Mouse (Mus musculus): ENCODE results near the gene Gm49378. TPM values are rescaled to one million over a fixed set of nuclear protein-coding genes. Genes with fewer than 3 reads are reported as not detected.

Gm49378 gene
- total RNA-seq, 4 experiments from 2014 or later = 1.6 to 3.3 (median 2.6) TPM

DNA sequence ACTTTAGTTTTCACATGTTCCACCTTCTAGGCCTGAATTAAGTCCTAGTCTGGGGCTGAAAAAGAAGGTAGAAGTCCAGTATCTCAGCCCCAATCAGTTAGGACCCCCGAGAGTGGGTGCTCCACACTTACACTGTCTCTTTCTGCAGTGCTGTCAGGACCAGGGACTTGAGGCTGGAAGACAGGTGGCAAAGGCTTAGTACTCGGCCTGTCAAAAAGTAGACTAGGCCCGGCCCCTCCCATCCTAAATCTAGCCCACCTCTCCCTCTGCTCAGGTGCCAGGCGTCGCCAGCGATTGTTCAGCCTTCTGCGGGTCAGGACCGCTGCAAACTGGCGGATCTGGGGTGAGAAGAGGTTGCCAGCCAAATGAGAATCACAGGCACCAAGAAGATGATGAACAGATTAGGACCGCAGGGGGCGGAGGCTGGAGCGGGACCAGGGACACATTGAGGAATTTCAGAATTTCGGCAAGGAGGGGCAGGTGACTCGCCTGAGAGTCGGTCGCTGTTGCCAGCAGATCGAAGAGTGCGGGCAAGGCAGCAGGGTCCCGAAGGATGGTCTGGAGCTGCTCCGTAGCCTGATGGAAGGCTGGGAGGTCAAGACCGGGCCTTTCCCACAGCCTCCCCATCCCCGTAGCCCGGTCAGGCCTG lies 2.7 kb downstream of the Gm49378 start:
- DNase-seq (ENCODE audit: low spot score) = no peak

DNA sequence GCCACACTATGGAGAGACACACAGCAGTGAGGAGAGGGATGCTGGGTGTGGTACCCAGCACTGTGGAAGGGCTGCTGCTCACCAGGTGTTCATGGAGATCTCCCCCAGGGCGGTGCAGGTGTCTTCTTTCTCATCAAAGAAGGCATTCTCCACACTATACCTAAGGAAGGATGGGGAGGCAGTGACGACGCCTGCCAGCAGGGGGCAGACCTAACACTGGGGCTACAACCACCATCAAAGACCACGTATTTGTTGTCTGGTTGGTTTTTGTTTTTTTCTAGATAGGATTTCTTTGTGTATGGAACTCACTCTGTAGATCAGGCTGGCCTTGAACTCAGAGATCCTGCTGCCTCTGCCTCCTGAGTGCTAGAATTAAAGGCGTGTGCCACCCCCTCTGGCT lies 8.4 kb downstream of the Gm49378 start:
- DNase-seq (ENCODE audit: low spot score) = peak; percentile 45

DNA sequence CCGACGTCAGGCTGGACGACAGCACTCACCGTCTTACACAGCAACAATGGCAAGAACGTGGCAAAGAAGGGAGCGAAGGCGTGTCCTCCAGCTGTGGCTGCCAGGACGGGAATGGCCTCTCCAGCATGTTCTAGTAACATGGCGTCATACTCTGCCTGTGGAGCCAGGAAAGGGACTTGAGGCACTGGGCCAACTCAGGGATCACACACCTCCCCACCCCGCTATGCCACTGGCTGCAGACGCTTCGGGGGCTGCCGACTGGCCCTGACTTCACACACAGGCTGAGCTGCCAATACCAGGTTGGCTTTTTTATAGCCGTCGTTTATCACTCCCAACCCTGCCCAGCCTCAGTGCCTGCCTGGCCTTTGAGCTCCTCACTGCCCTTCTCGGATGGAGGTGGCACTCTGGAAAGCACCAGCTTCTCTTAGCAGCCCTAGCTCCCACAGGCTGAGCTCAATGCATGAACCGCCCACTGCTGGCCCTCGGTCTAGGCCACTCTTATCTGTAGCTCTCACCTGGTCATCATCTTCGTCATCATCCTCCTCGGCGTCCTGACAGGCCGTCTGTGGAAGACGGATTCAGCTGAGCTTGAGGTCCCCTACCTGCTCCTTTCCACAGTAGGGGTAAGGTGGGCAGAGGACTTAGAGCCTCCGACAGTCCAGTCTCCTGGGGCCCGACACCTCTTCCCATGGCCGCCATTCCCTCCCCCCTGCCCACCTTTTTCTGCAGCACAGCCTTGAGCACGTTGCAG lies 9.4 kb downstream of the Gm49378 start:
- DNase-seq (ENCODE audit: low spot score) = no peak

DNA sequence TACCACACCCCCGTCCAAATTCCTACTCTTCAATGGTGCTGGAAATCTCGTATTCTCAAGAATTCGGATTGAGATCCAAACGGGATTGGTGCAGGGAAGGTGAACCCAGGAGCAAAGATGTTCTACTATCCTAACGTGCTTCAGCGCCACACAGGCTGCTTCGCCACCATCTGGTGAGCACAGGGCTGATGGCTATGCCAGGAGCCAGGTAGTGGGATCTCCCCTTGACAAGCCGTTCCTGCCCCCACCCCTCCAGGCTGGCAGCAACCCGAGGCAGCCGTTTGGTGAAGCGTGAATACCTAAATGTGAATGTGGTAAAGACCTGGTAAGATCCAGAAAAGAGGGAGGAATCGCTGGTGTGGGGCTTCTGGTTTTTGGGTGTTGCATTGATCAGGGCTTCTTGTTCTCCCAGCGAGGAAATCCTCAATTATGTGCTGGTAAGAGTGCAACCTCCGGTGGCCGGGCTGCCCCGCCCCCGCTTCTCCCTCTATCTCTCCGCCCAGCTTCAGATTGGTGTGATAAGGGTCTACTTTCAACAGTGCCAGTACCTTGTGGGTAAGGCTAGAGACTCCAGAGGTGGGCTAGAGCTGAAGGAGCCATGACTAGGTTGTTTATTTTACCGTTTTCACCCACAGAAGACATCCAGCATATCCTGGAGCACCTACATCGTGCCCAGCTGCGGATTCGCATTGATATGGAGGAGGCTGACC lies 19.1 kb downstream of the Gm49378 start:
- no peak for DNase-seq (ENCODE audit: low spot score)

DNA sequence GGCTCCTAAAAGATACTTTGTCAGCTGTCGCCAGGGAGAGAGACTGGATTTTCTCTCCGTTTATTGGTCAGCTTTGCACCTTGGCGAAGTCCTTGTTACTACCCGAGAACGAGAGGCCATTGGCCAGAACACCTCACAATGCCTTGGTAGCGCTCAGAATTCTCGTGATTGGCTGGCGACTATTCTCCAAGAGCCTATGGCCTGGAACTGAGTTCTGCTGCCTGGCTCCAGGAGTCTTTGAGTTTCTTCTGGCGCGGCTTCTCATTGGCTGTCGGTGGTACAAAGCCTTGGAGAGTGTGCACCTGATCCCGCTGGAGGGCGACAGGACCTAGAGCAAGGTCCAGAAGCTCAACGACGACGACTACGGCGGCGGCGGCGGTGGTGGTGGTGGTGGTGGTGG lies 19.9 kb downstream of the Gm49378 start, which contains the start of gene Rec8:
Gene Rec8, plus strand, starts transcription at position 216 of the 400 bp plus-strand sequence.
- no peak for DNase-seq (ENCODE audit: low spot score)

DNA sequence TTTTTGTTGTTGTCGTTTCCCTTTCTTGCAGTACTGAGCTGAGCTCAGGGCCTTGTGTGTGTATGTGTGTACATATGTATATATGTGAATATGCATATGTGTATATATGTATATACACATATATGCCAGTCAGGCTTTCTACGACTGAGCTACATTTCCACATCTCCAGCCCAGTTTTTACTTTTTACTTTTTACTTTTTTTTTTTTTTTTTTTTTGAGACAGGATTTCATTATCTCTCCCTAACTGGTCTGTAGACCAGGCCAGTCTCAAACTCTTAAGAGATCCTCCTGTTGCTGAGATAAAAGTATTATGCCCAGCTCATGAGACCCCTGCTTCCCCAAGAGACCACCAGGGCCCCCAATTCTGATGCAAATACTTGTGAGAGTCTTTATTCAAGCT lies 20.9 kb downstream of the Gm49378 start:
- DNase-seq (ENCODE audit: low spot score) = no peak

DNA sequence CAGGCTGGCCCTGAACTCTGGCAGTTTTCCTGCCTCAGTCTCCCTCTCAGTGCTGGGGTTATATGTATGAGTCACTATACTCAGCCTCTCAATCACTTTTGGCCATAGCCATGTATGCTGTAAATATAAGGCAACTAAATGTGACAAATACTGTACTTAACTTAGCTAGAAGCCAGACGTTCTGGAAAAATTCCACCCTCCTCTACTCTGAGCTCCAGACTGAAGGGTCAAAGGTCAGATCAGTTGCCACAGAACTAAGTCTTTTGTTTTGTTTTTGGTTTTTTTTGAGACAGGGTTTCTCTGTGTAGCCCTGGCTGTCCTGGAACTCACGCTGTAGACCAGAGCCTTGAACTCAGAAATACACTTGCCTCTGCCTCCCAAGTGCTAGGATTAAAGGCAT lies 21.8 kb downstream of the Gm49378 start:
- DNase-seq (ENCODE audit: low spot score) = no peak

DNA sequence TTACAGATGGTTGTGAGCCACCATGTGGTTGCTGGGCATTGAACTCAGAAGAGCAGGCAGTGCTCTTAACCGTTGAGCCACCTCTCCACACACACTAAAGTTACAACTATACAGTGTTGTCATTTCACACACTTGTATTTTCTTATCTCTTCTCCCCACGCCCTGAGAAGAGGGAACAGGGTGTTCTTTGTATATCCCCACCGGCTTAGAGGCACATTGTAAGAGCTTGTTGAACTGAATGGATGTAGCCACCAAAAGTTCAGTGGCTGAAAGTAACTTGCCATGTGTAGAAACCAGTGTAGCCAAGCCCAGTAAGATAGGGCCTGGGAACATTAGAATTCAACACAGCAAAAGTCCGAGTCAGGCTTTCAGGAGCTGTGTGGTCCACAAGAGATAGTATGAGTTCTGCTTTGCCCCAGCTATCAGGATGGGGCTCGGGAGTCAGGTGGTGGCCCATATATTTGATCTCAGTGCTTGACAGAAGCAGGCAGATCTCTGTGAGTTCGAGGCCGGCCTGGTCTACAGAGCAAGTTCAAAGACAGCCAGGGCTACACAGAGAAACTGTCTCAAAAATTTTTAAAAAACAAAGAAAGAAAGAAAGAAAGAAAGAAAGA lies 23.0 kb downstream of the Gm49378 start:
- no peak for DNase-seq (ENCODE audit: low spot score)

DNA sequence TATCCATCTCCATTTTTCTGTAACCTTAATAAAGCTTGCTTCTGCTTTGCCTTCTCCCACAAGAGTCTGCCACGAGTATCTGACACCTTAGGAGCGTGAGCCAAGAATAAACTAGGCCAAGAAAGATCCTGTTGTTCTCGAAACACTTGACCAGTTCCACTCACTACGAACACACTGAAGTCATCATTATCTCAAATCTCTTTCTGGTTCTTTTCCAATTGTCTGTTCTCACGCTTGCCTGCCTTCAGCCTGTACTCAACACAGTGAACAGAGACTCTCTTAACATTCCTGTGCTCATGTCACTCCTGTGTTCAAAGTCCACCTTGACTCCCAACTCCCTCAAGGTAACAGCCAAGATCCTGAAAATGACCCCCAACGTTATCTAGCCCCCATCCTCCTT lies 24.3 kb downstream of the Gm49378 start:
- no peak for DNase-seq (ENCODE audit: low spot score)

DNA sequence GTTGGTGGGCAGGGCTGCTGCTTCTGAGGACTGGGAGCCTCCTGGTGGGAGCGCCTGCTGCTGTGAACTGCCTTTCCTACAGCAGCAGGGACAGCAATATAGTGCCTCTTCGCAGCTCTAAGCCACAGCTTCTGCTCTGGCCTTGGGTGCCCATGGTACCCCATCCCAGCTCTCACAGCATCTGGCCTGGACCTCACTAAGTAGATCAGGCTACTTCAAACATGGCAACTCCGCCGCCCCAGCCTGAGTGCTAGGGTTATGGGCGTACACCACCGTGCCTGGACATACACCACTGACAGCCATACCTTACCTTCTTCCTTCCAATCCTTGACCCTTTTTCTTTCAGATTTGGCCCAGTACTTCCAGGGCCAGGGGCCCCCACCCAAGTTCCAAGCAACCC lies 29.4 kb downstream of the Gm49378 start:
- DNase-seq (ENCODE audit: low spot score) = no peak

DNA sequence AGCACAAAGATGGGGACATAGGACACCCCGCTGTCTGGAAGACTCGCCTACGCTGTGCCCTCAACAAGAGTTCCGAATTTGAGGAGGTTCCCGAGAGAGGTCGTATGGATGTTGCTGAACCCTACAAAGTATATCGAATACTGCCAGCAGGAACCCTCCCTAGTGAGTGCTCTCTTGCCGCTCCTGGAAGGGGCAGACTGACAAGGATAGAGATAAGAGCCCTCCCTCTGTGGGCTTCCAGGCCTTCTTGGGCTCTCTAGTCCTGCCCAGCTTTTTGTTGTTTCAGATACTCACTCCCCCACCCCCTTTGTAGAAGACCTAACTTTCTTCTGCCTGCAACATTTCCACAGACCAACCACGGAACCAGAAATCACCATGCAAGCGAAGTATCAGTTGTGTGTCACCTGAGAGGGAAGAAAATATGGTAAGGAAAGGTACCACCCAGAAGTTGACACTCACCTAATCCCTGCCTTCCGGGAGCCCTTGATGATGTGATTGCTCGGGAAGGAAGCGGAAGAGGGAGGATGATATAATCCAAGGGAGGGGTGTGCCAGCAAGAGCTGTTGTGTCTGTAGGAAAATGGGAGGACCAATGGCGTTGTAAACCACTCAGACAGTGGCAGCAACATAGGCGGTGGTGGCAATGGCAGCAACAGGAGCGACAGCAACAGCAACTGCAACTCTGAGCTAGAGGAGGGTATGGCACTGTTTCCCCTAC lies 31.8 kb downstream of the Gm49378 start:
- no peak for DNase-seq (ENCODE audit: low spot score)

DNA sequence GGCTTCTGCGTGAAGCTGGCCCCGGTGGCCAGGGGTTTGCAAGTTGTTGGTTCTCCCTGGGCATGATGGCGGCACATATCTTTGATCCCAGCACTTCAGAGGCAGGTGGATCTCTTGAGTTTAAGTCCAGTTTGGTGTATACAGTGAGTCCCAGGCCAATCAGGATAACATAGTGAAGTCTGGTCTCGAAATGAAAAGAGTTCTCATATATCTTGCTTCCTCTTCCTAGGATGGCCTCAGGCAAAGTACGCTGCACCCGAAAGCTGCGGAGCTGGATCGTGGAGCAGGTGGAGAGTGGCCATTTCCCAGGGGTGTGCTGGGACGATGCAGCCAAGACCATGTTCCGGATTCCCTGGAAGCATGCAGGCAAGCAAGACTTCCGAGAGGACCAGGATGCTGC lies 32.9 kb downstream of the Gm49378 start:
- no peak for DNase-seq (ENCODE audit: low spot score)

DNA sequence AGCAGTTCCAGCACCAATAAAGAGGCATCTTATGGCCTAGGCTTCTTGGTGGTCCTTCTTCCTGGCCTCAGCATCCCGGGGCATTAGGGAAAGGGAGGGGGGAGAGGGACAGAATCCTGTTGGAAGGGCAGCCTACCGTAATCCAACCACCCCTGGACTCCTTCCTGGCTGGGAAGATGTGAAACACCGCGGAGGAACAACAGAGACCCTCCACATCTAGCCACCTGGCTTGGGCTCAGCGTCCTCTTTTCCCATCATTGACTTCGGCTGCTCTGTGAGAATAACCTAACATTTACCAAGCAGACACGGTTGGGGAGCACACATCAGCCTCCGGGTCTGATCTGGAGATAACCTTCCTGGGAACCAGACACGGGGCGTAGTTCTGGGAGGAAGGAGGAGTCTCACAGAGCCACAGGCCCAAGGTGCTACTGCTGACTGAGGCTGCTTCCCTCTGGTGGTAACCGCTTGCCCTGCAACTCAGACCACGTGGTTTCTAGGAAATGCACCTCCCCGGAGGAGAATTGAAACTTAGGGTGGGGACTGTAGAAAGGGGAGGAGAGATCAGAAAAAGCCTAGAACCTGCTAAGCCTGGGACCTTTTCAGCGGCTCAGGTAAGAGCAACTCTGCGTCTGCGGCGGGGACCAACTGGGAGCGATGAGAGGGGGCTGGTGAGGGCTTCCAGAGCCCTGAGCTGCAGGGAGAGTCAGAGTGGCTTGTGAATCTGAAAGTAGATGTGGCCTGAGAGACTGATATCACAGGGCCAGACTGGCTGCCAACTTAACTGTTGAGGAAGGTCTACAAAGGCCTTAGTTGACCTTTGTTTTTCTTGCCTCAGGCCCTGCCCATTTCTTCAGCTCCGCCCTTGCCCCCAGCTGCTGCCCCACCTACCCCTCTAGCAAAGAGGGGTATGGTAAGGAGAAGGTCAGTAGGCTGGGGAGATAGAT lies 33.8 kb downstream of the Gm49378 start:
- DNase-seq (ENCODE audit: low spot score) = peak; percentile 95

DNA sequence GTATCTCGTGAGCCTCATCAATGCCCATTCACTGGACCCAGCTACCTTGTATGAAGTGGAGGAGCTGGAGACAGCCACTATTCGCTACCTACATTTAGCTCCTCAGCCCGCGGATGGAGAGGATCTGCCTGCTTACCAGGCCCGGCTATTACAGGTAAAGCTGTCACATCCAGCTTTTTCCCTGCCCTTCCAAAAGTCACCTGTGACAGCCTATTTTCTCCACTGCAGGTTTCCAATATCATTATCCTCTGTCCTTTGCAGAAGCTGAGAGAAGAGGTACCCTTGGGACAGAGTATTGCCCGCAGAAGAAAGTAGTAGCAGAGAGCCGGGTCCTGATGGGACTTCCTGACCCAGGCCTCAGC lies 34.4 kb downstream of the Gm49378 start, which contains the start of gene Irf9:
Gene Irf9, plus strand, starts transcription at position 301 of the 362 bp plus-strand sequence.
- DNase-seq (ENCODE audit: low spot score) = no peak

DNA sequence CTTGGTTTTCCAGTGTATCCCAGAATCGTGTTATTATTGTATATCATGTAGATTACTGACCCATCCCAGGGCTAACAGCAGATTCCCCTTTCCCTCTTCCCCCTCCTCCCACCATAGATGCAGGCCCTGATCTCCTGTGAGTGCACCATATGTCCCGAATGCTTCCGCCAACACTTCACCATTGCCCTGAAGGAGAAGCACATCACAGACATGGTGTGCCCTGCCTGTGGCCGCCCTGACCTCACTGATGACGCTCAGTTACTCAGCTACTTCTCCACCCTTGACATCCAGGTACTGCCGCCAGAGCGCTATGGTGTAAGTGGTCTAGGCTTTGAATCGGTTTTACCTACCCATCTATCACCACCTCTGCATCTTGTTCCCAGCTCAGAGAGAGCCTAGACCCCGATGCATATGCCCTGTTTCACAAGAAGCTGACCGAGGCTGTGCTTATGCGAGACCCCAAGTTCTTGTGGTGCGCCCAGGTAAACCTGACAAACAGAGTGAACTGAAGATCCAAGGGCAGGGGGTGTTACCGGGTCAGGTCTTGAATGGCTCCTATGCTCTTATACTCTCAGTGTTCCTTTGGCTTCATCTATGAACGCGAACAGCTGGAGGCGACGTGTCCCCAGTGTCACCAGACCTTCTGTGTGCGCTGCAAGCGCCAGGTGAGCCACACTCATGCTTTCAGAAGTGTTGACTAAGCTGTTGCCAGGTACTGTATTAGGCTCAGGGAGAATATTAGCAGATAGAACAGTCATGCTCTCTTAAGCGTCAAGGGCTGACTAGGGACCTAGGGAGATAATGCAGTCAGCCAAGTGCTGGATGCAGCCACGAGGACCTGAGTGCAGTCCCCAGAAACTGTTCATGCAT lies 38.9 kb downstream of the Gm49378 start:
- no peak for DNase-seq (ENCODE audit: low spot score)

DNA sequence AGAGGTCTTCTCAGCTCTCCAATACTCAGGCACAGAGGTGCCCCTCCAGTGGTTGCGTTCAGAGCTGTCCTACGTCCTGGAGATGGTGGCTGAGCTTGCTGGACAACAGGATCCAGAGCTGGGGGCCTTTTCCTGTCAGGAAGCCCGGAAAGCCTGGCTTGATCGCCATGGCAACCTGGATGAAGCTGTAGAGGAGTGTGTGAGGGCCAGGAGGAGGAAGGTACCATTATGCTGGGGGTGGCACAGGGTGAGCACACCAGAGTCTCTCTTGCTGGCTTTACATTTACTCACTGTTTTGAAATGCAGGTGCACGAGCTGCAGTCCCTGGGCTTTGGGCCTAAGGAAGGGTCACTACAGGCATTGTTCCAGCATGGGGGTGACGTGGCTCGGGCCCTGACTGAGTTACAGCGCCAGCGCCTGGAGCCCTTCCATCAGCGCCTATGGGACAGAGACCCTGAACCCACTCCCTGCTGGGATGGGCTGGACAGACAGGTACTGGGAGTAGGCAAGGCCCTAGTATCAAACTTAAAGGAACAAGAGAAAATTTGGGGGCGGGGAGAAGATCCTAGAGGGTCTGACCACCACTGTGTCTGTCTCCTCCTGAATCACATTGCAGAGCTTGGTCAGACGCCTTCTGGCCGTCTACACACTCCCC lies 41.5 kb downstream of the Gm49378 start:
- no peak for DNase-seq (ENCODE audit: low spot score)

DNA sequence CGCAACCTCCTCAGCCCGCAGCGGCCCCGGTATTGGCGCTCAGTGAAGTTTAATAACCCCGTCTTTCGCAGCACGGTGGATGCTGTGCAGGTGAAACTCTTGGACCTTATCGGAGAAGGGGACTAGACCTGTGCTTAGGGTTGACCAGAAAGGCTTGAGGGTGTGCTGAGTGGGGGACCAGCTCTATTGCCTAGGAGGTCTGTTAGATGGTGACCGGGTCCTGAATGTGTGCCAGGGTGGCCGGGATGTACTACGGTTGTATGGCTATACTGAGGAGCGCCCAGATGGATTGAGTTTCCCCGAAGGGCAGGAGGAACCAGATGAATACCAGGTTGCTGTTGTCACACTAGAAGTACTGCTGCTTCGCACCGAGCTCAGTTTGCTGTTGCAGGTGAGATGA lies 45.5 kb downstream of the Gm49378 start:
- no peak for DNase-seq (ENCODE audit: low spot score)

DNA sequence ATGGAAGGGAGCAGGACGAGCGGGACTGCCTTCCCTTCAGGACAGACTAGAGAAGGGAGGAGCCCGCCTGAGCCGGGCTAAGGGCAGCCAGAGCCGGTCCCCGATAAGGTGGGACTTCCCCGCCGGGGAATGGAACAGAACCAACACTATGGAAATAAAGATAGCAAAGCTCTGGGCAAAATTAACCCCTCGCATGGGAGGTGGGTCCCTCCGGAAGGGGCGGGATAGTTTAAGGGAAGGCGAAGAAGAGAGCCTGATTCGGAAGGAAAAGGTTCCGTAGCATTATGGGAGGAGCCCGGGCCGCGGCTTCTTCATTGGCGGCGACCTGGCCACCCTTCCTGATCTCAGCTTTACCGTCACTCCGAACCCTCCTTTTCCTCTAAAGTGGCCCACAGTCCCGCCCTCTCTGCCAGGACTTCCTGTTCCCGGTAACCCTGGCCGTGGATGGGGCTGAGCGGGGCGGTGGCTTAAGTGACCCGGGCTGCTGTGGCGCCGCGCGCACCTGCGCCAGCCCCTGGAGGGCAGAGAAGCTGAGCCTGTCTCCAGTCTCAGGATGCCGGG lies 46.3 kb downstream of the Gm49378 start, which contains the start of gene Rnf31:
Gene Rnf31, plus strand, starts transcription at position 378 of the 561 bp plus-strand sequence.
- DNase-seq (ENCODE audit: low spot score) = peak; percentile 97
